Mouse (Mus musculus): ENCODE data around the gene Rps6.
"Not testable (repeated sequence)": the region's sequence is repeated elsewhere in the genome, so short reads cannot be mapped to it uniquely, and the experiment has no call there.

Gene Rps6

GRCm38 (mm10) chr4:86852018-86852417, 5.2 kb downstream of the Rps6 start:
- DNase-seq (ENCODE audit: low spot score in 2 of 2), result no peak

GRCm38 (mm10) chr4:86851331-86851730, 5.9 kb downstream of the Rps6 start:
- DNase-seq (ENCODE audit: low spot score in 2 of 2), result no peak

- no peak for DNase-seq (ENCODE audit: low spot score in 2 of 2)
These were observed 10.0 kb downstream of the Rps6 start for GRCm38 (mm10) chr4:86847246-86847645.

- no peak for DNase-seq (ENCODE audit: low spot score in 2 of 2)
These were observed 11.8 kb downstream of the Rps6 start for GRCm38 (mm10) chr4:86845384-86845783.

DNA sequence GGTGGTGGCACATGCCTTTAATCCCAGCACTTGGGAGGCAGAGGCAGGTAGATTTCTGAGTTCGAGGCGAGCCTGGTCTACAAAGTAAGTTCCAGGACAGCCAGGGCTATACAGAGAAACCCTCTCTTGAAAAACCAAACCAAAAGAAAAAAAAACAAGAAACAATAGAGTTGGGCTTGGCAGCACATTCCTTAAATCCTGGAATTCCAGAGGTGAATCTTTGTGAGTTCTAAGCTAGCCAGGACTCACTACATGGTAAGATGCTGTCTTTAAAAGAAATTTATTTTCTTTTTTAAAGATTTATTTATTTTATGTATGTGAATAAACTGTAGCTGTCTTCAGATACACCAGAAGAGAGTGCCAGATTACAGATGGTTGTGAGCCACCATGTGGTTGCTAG, 16.1 kb downstream of the Rps6 start:
- not testable (repeated sequence) for DNase-seq (ENCODE audit: low spot score in 2 of 2)

DNA sequence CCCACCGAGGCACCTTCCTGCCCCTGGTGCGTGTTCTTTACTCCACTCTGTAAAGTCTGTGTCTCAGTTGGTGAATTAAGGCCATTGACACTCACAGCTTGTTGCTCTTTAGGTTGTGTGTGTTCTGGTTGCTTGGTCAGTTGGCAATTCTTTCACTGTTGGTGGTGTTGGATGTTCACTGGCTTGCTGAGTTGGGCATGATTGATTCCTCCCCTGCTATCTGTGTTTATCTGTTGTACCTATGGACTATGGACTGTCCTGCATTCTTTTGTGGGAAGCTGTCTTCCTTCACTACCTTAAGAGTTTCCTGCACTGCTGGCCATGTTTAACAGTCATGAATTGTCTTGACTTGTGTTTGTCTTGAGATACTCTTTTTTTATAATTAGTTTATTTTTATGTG, 25.3 kb downstream of the Rps6 start:
- DNase-seq (ENCODE audit: low spot score in 2 of 2), result no peak

GRCm38 (mm10) chr4:86825143-86825542, 32.1 kb downstream of the Rps6 start:
- no peak for DNase-seq (ENCODE audit: low spot score in 2 of 2)

- peak in 1 of 2 experiments; percentile 46 for DNase-seq (ENCODE audit: low spot score in 2 of 2)
These were observed 34.0 kb downstream of the Rps6 start for GRCm38 (mm10) chr4:86823169-86823568.

- no peak for DNase-seq (ENCODE audit: low spot score in 2 of 2)
These were observed 42.4 kb downstream of the Rps6 start for GRCm38 (mm10) chr4:86814850-86815249.

DNA sequence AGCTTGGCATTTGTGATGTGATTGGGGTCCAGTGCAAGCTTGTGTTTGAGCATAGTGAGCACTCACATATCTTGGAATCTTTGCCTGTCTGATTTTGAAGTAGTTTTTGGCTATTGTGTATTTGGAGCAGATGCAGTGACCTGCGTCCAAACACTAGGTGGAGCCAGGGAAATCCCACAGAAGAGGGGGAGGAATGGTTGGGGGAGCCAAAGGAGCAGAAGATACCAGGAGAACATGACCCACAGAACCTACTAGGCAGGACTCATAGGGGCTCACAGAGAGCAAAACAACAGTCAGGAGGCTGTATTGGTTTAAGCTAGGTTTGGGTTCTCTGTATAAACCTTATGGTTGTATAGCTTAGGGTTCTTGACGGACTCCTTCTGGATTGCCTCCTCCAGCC, 46.6 kb downstream of the Rps6 start:
- DNase-seq (ENCODE audit: low spot score in 2 of 2), result peak in 1 of 2 experiments; percentile 9

All from left cerebral cortex, adult 9 months (tissue).